Mouse (Mus musculus) liver, adult 2 months (tissue): ENCODE measurements around the gene Edn1. TPM values are rescaled to one million over a fixed set of nuclear protein-coding genes. Genes with fewer than 3 reads are reported as not detected.

Experiments used
- DNase-seq: peaks from one replicate; pipeline ENCODE4 v3.0.0-alpha.2; 2011; ENCODE audit warnings: low read depth, low spot score; ENCODE audit errors: extremely low read depth
- H3K27ac ChIP-seq: fragments of 200-500 bp; replicated peaks from 2 replicates; pipeline ENCODE4 v1.5.1; 2012; ENCODE audit warnings: low read depth, mild to moderate bottlenecking, control low read depth, inconsistent platforms, low read length; ENCODE audit not compliant: insufficient read depth
- H3K27me3 ChIP-seq: fragments of 200-500 bp; 2 replicates; pipeline ENCODE4 v1.6.1; 2012; ENCODE audit warnings: mild to moderate bottlenecking, moderate library complexity, low read length, inconsistent platforms; ENCODE audit not compliant: control insufficient read depth, insufficient read depth
- H3K36me3 ChIP-seq: fragments of 200-500 bp; 2 replicates; pipeline ENCODE4 v1.6.1; 2012; ENCODE audit warnings: low read length, inconsistent platforms; ENCODE audit not compliant: control insufficient read depth, insufficient read depth
- H3K4me1 ChIP-seq: fragments of 200-500 bp; 2 replicates; pipeline ENCODE4 v1.6.1; 2011; ENCODE audit warnings: low read length; ENCODE audit not compliant: control insufficient read depth, insufficient read depth
- H3K4me3 ChIP-seq: fragments of 200-500 bp; 2 replicates; pipeline ENCODE4 v1.5.1; 2011; ENCODE audit warnings: low read depth, mild to moderate bottlenecking, control low read depth, low read length, moderate library complexity; ENCODE audit not compliant: insufficient read depth
- H3K79me2 ChIP-seq: fragments of 200-500 bp; 2 replicates; pipeline ENCODE4 v1.6.1; 2012; ENCODE audit warnings: inconsistent platforms, mild to moderate bottlenecking, low read length, moderate library complexity; ENCODE audit not compliant: control insufficient read depth, insufficient read depth
- H3K9ac ChIP-seq: fragments of 200-500 bp; 2 replicates; pipeline ENCODE4 v1.6.1; 2012; ENCODE audit warnings: low read depth, mild to moderate bottlenecking, control low read depth, inconsistent platforms, low read length
- CTCF ChIP-seq: fragments of 200-500 bp; IDR thresholded peaks from 2 replicates; pipeline ENCODE4 v1.5.1; 2011; ENCODE audit warnings: low read depth, low read length, control low read depth
- POLR2A ChIP-seq: fragments of 200-500 bp; IDR thresholded peaks from 2 replicates; pipeline ENCODE4 v1.6.1; 2011; ENCODE audit warnings: low read length, control low read depth; ENCODE audit not compliant: insufficient read depth; ENCODE audit errors: extremely low read depth
- WGBS: fragments of 180-500 bp; shearing (Covaris S2); methylation state at CpG from one replicate; pipeline ENCODE4 v1.1.7; 2018; 5-methylcytosine and 5-hydroxymethylcytosine counted together
- polyA plus RNA-seq: library from polyadenylated mRNA; depleted of rRNA; stranded (reverse); fragments of >200 nt; gene quantifications from 2 replicates; pipeline ENCODE4 v1.2.3, GENCODE M21; 2012
- total RNA-seq: library from RNA; depleted of rRNA; stranded (reverse); fragments of >200 nt; gene quantifications from 2 replicates; pipeline ENCODE4 v1.2.3, GENCODE M21; 2014

Edn1 gene
- total and polyA plus RNA-seq, 2 experiments: 0.18 to 0.32 TPM

DNA sequence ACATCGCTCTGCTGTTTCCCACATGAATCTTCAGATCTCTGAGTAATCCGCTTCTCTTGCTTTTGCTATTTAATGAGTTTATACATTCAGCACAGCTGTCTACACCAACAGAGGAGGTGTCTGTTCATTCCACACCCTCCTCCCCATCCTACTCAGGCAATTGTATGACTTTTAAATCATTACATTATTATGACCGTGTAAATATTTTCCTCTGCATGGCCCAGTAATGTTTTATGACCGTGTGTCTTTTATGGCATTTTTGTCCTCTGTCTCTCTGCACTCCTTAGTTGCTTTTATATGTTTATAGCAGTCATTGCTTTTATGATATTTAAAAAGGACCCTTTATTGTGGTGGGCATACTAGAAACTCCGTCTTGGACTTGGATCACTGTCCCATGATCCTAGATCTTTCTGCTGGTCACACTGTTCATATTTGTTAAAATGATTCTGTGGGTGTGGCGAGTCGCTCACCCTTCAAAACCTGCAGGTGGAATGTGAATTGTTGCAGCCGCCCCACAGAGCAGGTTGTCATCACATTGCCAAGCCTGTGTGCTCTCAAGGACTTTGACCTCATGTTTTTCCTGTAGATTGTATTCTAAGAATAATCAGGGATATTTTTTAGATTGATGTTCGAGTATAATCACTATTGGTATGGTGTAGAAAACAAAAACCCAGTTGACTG is 24.4 kb upstream of the Edn1 start:
- peak; percentile 39 for DNase-seq
- H3K36me3 ChIP-seq: no peaks in the 10 kb centered on the region
- peaks cover 8% of the 10 kb centered on the region; the same call in 1 of the 2 replicates for H3K4me1 ChIP-seq
- H3K27ac ChIP-seq: no peak overlapping the region
- H3K4me3 ChIP-seq: no peak overlapping the region
- no peaks in the 10 kb centered on the region for H3K27me3 ChIP-seq
- TF ChIP-seq CTCF (no peak), POLR2A (no peak)
- H3K9ac ChIP-seq: no peak overlapping the region
- no peaks in the 10 kb centered on the region for H3K79me2 ChIP-seq
- 39% methylated on average over 9 of the region's 9 CpGs for WGBS

DNA sequence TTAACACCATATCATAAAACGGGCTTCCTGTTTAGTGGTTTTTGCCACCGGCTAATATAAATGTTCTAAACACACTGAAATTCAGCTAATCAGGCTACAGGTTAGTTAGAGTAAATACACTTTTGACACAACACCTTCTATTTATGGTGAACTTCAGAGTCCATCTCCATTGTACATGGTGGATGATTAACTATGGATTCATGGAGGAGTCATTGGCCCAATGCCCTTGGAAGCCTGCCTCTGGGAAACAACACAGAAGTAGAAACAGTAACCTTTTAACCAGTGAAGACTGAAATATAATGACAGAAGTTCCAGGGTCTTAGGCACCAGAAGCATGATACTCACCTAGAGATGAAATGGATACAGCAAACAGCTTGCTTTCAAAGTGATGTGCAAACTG is 23.5 kb upstream of the Edn1 start:
- DNase-seq: peak; percentile 72
- Histone ChIP-seq H3K4me3 (no peak overlapping the region), H3K79me2 (no peaks in the 10 kb centered on the region), H3K9ac (no peak overlapping the region), H3K4me1 (peaks cover 8% of the 10 kb centered on the region; the same call in 1 of the 2 replicates), H3K27me3 (no peaks in the 10 kb centered on the region), H3K27ac (no peak overlapping the region), H3K36me3 (no peaks in the 10 kb centered on the region)
- TF ChIP-seq CTCF: no peak
- no peak for TF ChIP-seq POLR2A
- 20% methylated on average over 2 of the region's 2 CpGs for WGBS

DNA sequence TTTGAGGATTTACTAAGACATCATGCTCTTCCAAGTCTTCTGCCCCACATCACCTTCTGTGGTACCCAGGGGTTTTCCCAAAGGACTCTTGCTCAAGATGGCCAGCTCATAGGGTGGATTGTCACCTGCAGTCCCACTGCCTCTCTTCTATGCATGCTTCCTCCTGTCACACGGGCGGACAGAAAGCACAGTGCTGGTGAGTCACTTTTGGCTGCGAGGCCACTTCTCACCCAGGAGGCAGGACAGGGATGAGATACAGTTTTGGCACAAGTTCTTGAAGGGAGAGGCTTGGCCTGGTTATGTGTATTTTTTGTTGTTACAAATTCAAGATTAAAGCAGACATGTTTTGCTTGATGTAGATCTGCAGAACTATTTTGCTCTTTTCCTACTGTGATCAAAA is 15.4 kb upstream of the Edn1 start:
- Histone ChIP-seq H3K27ac (no peak overlapping the region), H3K4me1 (no peaks in the 10 kb centered on the region), H3K4me3 (no peak overlapping the region), H3K36me3 (no peaks in the 10 kb centered on the region), H3K27me3 (no peaks in the 10 kb centered on the region), H3K9ac (no peak overlapping the region), H3K79me2 (no peaks in the 10 kb centered on the region)
- no peak for TF ChIP-seq CTCF
- no peak for TF ChIP-seq POLR2A
- WGBS: 79% methylated on average over 3 of the region's 3 CpGs
- DNase-seq: no peak

DNA sequence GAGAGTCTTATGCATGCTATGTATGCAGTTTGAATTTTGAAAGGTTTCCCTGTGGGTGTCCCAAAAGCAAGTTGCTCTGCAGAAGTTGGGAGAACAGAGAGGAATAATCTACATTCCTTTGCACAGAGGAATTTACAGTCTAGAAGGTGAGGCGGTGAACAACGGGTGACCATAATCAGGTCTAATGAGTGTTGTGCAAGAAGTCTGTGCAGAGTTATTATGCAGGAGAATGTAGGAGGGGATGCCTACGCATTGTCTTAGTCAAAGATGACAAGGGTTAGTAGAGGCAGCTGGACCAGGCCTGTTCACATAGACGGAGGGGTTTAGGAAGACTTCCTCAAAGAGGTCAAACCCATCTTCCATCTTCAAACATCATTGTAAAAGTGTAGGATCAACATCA is 14.5 kb upstream of the Edn1 start:
- Histone ChIP-seq H3K4me3 (no peak overlapping the region), H3K4me1 (no peaks in the 10 kb centered on the region), H3K9ac (no peak overlapping the region), H3K27me3 (no peaks in the 10 kb centered on the region), H3K36me3 (no peaks in the 10 kb centered on the region), H3K79me2 (no peaks in the 10 kb centered on the region), H3K27ac (no peak overlapping the region)
- DNase-seq: no peak
- TF ChIP-seq POLR2A: no peak
- TF ChIP-seq CTCF: no peak
- WGBS: 98% methylated on average over 4 of the region's 4 CpGs

DNA sequence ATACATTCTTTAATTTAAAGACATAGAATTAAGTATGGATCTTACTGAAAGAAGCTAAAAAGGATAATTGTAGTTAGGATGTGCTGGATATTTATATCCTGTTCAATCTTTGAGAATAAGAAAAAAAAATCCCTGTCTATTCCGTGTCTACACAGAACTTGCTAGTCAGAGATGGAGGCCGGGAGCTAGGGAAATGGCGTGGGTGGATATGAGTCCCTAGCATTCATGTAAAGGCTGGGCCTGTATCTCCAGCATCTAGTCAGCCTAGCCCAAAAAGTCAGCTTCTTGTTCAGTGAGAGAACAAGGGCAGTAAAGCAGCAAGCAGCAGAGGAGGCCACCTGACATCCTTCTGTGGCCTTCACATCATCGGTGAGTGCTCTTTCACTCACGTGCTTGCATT is 8.7 kb upstream of the Edn1 start:
- Histone ChIP-seq H3K9ac (no peak overlapping the region), H3K27ac (no peak overlapping the region), H3K4me3 (no peak overlapping the region), H3K4me1 (no peaks in the 10 kb centered on the region), H3K36me3 (no peaks in the 10 kb centered on the region), H3K27me3 (no peaks in the 10 kb centered on the region), H3K79me2 (no peaks in the 10 kb centered on the region)
- WGBS: 91% methylated on average over 5 of the region's 5 CpGs
- DNase-seq: no peak
- TF ChIP-seq CTCF (no peak), POLR2A (no peak)

DNA sequence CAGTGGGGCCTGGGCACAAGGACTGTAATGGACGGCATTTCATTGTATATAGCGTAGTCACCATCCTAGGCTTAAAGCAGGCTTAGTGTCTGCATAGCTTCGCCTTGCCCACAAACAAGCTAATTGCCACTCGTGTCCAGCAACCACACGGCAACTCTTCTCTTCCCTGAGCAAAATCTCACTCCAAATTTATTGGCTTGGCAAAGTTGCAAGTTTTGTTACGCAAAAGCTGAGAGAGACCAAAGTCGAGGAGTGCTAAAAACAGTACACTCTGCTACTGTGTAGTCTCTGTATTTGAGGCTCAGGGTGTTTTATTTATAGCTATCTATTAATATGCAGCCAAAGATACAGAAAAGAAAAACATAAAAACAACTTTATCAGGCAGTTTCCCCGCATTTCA is 3.0 kb upstream of the Edn1 start:
- H3K79me2 ChIP-seq: no peaks in the 10 kb centered on the region
- H3K36me3 ChIP-seq: no peaks in the 10 kb centered on the region
- H3K4me1 ChIP-seq: peaks cover 5% of the 10 kb centered on the region
- H3K27me3 ChIP-seq: no peaks in the 10 kb centered on the region
- DNase-seq: peak; percentile 84
- 27% methylated on average over 8 of the region's 8 CpGs for whole genome bisulfite sequencing
- no peak overlapping the region for H3K4me3 ChIP-seq
- no peak overlapping the region; the same call in 1 of the 2 replicates for H3K27ac ChIP-seq
- no peak for TF ChIP-seq CTCF
- TF ChIP-seq POLR2A: no peak
- H3K9ac ChIP-seq: no peak overlapping the region
